Mouse (Mus musculus) MEL (cell line): ENCODE measurements around the gene Vmn1r43.

ENCODE experiments used
- CTCF ChIP-seq, 3 experiments: IDR thresholded peaks in 2 of 3; conservative IDR thresholded peaks in 1 of 3; 2 replicates each; pipeline ENCODE4 v1.5.1; 2011 to 2012; ENCODE audit warnings: low read length in 3 of 3, low read depth in 2 of 3, mild to moderate bottlenecking in 2 of 3, improper control_type of control experiment in 1 of 3, inconsistent platforms in 1 of 3, mixed read lengths in 1 of 3, moderate library complexity in 1 of 3; ENCODE audit not compliant: control insufficient read depth in 1 of 3, insufficient read depth in 1 of 3, poor library complexity in 1 of 3, severe bottlenecking in 1 of 3
- EP300 ChIP-seq, 2 experiments: IDR thresholded peaks; 2 replicates each; pipeline ENCODE4 v1.6.1; 2011; ENCODE audit warnings: improper control_type of control experiment in 2 of 2, low read length in 2 of 2, low read depth in 1 of 2, mild to moderate bottlenecking in 1 of 2
- GATA1 ChIP-seq: IDR thresholded peaks from 2 replicates; pipeline ENCODE4 v1.6.1; 2011; ENCODE audit warnings: low read depth, low read length, improper control_type of control experiment
- POLR2A ChIP-seq, 2 experiments: IDR thresholded peaks; 2 replicates each; pipeline ENCODE4 v1.6.1; 2011 to 2012; ENCODE audit warnings: low read length in 2 of 2, mild to moderate bottlenecking in 2 of 2, control low read depth in 1 of 2, improper control_type of control experiment in 1 of 2, low read depth in 1 of 2, moderate library complexity in 1 of 2; ENCODE audit not compliant: control insufficient read depth in 1 of 2, insufficient read depth in 1 of 2, poor library complexity in 1 of 2
- RAD21 ChIP-seq: IDR thresholded peaks from 2 replicates; pipeline ENCODE4 v1.6.1; 2011; ENCODE audit warnings: mild to moderate bottlenecking, low read depth, low read length, improper control_type of control experiment

- TF ChIP-seq GATA1 (no peak), POLR2A (IDR thresholded peaks at IDR 0.05; ENCODE audit: control insufficient read depth in 1 of 2, insufficient read depth in 1 of 2, low read depth in 1 of 2, low read length in 2 of 2, poor library complexity in 1 of 2) (no peak), EP300 (IDR thresholded peaks at IDR 0.05; ENCODE audit: low read depth in 1 of 2, low read length in 2 of 2) (no peak), CTCF (IDR thresholded peaks at IDR 0.05 in 2 of 3, conservative IDR thresholded peaks at IDR 0.05 in 1 of 3; ENCODE audit: control insufficient read depth in 1 of 3, insufficient read depth in 1 of 3, low read depth in 2 of 3, low read length in 3 of 3, poor library complexity in 1 of 3, severe bottlenecking in 1 of 3) (no peak), RAD21 (no peak)
Observed at GRCm38 (mm10) chr6:89859839-89860238, 16.4 kb downstream of the Vmn1r43 start.
